In the genomic region with DNA sequence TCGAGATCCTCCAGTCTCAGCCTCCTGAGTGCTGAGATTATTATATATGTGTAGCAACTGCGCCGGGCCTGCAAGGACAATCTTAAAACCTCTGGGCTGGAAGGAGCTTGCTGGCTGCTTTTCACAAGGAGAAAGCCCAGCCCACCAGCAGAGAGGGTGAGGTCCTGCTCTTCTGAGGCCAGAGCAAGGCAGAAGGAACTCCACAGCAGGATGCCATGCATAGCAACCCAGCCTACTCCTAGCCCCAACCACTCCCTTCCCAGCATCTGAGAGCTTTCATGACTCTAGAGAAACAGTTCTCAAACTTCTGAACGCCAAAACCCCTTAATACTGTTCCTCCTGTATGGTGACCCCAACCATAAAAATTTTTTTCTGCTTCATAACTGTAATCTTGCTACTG, we compare ENCODE assay signal across 23 mouse cellular contexts.
"Had no signal": no experiment of that assay in that cellular context is flagged by ENCODE, and none has a peak within 500 bp of the region (broad histone marks: within the 10 kb centered on the region; RNA-seq: fewer than 3 reads in every experiment).

No protein-coding gene starts in this region.

- H3K4me3 ChIP-seq: embryonic facial prominence, embryonic 10.5 days; embryonic facial prominence, embryonic 12.5 days; embryonic facial prominence, embryonic 13.5 days; embryonic facial prominence, embryonic 15.5 days; erythroblast, embryonic 14.5 days; forebrain, embryonic 10.5 days; forebrain, embryonic 12.5 days; forebrain, embryonic 13.5 days; forebrain, embryonic 15.5 days; gastrocnemius, adult 2 months; heart, adult 2 months had no signal

- H3K27ac ChIP-seq: embryonic facial prominence, embryonic 10.5 days; embryonic facial prominence, embryonic 12.5 days; embryonic facial prominence, embryonic 13.5 days; embryonic facial prominence, embryonic 15.5 days; forebrain, embryonic 10.5 days; forebrain, embryonic 12.5 days; forebrain, embryonic 13.5 days; forebrain, embryonic 15.5 days; gastrocnemius, adult 2 months; heart, adult 2 months had no signal

- H3K9me3 ChIP-seq: embryonic facial prominence, embryonic 10.5 days; embryonic facial prominence, embryonic 15.5 days; forebrain, embryonic 12.5 days; forebrain, embryonic 15.5 days had no signal

- H3K36me3 ChIP-seq: embryonic facial prominence, embryonic 10.5 days; embryonic facial prominence, embryonic 12.5 days; embryonic facial prominence, embryonic 13.5 days; embryonic facial prominence, embryonic 15.5 days; forebrain, embryonic 10.5 days; forebrain, embryonic 12.5 days; forebrain, embryonic 15.5 days had no signal

- DNase-seq: cerebellum, adult 9-11 months; cerebellum, postnatal 10 days; cerebellum, postnatal 14 days; cerebellum, postnatal 25 days; cerebellum, postnatal 36 days; embryo, embryonic 11 days; gastrocnemius, adult 2 months; gastrocnemius, postnatal 10 days; gastrocnemius, postnatal 14 days; gastrocnemius, postnatal 25 days; gastrocnemius, postnatal 36 days; heart, adult 11 months; heart, adult 18-20 months; heart, adult 2 months had no signal

- H3K27me3 ChIP-seq: embryonic facial prominence, embryonic 12.5 days; embryonic facial prominence, embryonic 13.5 days; embryonic facial prominence, embryonic 15.5 days; forebrain, embryonic 12.5 days; forebrain, embryonic 13.5 days; forebrain, embryonic 15.5 days had no signal

- H3K4me1 ChIP-seq: embryonic facial prominence, embryonic 12.5 days; embryonic facial prominence, embryonic 15.5 days; forebrain, embryonic 15.5 days had no signal
